Mouse (Mus musculus) CD4-positive, CD25-positive, alpha-beta regulatory T cell, adult 4 months (primary cell): ENCODE measurements around the gene Rnf225. TPM values are rescaled to one million over a fixed set of nuclear protein-coding genes. Genes with fewer than 3 reads are reported as not detected.

Experiments used
- ATAC-seq: one replicate; pipeline ENCODE4 v1.8.0; 2017
- polyA plus RNA-seq, 2 experiments: library from polyadenylated mRNA; unstranded; fragments of 100-300 nt; shearing (Covaris generic); gene quantifications; one replicate each; pipeline ENCODE4 v1.2.1; 2017

The Rnf225 gene
- polyA plus RNA-seq, 2 experiments from 2014 or later: not detected

- ATAC-seq: no peak
Measured at GRCm38 (mm10) chr7:12933615-12934140, 6.5 kb downstream of the Rnf225 start.

- no peak for ATAC-seq
Measured at GRCm38 (mm10) chr7:12934808-12935207, 7.6 kb downstream of the Rnf225 start.

DNA sequence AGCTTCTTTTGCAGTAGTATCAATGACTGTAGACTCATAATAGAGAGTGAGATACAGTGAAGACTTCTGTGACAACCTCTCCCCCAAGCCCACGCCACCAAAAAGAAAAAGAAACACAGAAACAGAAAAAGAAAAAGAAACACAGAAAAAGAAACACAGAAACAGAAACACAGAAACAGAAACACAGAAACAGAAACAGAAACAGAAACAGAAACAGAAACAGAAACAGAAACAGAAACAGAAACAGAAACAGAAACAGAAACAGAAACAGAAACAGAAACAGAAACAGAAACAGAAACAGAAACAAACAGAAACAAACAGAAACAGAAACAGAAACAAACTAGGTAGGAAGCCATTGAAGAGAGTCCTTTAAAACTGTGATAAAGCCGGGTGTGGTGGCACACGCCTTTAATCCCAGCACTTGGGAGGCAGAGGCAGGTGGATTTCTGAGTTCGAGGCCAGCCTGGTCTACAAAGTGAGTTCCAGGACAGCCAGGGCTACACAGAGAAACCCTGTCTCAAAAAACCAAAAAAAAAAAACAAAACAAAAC, 10.1 kb downstream of the Rnf225 start:
- ATAC-seq: peak; percentile 69

GRCm38 (mm10) chr7:12940599-12940998, 13.4 kb downstream of the Rnf225 start:
- no peak for ATAC-seq

- ATAC-seq: peak; percentile 77
Measured at GRCm38 (mm10) chr7:12943488-12943887, 16.3 kb downstream of the Rnf225 start.

DNA sequence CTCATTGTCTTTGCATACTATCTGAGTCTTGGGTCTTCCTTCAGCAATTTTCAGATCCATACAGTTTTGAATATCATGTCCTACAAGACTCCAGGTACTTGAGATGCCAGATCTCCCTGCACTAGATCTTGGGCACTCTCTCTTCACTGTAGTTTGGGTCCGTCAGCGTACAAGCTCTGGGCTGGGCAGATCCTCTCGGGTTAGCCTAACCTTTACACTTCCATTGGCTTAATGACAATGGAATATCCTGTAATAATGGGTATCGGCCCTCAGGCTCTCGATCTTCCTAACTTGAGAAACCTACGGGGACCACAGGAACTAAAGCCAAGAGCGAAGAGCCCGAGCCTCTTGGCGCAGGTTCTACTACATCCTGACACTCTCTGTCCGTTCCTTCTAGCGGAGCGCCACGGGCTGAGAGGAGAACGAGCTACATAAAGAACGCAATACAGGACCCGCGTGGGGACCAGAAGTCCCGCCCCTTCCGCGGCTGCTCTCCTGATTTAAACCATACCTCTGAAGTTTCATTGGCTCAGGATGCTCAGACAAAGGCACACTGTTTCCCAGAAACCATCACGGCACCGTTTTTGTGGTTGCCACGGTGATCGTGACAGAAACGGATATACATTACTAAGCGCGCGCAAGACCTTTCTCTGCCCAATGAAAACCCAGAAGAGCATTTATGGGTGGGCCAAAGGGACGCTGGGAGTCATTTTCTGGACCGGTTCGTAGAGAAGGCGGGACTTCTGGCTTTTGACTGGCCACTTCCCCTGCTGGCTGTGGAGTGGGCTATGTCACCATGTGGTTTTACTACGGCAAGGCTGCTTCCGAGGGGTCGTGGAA, 22.0 kb downstream of the Rnf225 start:
- ATAC-seq: peak; percentile 98

- peak; percentile 31 for ATAC-seq
Measured at GRCm38 (mm10) chr7:12949872-12950229, 22.6 kb downstream of the Rnf225 start.

GRCm38 (mm10) chr7:12954896-12955295, 27.7 kb downstream of the Rnf225 start:
- no peak for ATAC-seq

DNA sequence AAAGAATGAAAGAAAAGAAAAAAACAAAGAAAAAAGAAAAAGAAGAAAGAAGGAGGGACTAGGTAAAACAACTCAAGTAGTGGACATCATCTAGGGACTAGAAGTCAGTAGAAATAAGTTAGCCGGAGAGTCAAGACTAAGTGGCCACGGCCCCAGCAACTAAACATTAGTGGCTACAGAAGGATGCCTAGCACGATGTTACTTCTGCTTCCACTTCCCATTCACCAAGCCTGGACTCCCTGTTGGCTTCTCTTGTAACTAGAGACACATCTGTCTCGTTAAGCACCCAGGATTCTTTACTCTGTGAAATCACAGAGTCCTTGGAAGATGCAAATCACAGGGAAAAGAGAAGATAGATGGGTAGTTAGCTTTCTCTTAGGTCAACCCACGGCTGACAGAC, 30.3 kb downstream of the Rnf225 start:
- no peak for ATAC-seq

DNA sequence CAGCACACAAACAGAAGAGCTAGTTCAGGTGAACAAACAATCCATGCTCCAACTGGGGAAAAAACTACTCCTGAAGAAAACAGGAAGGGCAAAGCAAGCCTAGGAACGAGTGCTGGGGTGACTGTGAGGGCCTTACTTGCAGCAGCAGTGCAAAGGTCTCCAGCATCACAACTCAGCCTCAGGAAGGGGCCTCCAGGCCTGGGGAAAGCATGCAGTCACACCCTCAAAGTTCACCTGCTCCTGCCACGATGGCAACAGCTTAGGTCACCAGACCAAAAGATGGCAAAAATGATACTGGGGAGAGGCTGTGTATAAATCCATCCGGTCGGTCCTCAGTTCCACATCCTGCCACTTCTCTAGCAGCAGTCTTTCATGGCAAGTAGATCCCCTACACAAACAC, 31.7 kb downstream of the Rnf225 start:
- no peak for ATAC-seq

GRCm38 (mm10) chr7:12959718-12960117, 32.5 kb downstream of the Rnf225 start:
- ATAC-seq: no peak

DNA sequence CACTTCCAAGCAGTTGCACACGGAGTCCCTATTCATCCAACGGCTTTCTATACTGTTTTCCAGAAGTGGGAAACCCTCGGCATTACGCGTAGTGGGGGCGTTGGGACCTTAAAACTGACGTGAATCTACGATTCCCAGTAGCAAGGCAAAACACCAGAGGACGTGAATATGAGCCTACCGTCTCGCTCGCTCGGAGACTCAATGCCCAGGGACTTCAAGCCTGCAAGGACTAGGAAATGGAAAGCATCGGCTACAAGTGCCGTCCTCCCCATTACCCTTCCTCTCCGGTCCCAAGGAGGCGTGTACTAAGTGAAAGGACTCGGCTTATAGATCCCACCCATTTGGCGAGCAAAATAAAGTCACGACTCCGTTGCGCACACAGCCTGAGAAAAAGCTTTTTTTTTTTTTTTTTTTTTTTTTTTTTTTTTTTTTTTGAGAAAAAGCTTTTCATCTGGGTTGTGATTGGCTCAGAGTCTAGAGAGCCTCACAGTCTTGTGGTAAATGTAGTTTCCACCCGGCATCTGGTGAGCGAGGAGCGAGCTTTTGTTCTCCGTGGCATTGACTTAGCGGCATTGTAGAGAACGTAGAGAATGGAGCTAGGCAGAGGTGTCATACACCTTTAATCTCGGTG, 34.4 kb downstream of the Rnf225 start:
- ATAC-seq: peak; percentile 69

DNA sequence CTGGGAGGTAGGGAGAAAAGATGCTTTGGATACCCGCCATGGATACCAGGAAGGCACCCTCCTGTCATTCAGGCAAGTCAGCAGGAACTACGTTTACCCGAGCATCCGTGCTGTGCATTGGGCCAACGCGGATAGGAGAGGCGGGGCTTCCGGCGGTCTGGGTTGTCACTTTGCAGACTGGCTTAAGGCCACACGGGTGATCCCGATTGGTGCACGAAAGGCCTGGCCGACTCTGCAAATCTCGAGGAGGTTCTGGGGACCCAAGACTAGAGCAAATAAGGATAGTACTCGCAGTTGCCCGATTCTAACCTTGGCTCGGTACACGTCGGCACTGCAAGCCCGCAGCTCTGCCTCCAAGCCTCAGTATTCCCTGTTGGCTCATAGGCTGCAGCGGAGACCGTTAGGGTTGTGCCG, 38.5 kb downstream of the Rnf225 start, which contains the start of gene Zfp324:
TSS of gene Zfp324 (plus strand) at position 161 of the 414 bp plus-strand sequence.
- peak; percentile 85 for ATAC-seq

DNA sequence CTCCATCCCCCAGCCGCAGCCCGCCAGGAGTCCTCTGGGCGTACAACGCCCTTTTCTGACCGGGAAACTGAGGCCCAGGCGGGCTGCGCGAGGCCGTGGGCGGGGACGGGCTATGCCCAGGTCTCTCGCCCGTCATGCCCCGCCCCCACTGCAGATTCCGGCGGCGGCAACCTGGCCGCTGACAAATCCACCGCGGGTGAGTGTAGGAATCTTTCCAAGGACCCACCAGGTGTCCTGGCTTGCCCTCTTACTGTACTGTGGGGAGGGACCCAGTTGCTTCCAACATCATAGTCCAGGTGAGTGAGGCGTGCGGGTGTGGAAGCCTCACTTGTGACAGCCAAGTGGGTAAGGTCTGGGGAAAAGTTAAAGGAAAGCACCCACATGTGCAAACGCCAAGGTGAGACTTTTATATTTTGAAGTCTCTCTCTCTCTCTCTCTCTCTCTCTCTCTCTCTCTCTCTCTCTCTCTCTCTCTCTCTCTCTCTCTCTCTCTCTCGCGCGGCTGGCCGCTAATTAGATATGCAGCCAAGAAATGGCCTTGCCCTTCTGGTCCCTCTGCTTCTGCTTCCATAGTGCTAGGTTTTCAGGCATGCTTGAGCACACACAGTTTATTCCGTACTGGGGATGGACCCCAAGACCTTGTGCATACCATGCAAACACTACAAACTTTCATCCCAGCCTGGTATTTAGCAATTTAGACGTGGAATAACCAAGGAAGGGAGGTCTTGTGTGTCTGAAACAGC, 39.1 kb downstream of the Rnf225 start:
- ATAC-seq: peak; percentile 24

DNA sequence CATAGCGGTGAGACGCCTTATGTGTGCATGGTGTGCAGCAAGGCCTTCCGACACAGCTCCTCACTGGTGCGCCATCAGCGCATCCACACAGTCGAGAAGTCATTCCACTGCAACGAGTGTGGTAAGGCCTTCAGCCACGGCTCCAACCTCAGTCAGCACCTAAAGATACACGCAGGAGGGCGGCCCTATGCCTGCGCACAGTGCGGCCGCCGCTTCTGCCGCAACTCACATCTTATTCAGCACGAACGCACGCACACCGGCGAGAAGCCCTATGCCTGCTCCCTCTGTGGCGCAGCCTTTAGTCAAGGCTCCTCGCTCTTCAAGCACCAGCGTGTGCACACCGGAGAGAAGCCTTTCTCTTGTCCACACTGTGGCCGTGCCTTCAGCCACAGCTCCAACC, 43.7 kb downstream of the Rnf225 start:
- ATAC-seq: no peak

GRCm38 (mm10) chr7:12977682-12978389, 50.6 kb downstream of the Rnf225 start, which contains the start of gene Zfp446:
Gene Zfp446, plus strand, starts transcription at chr7:12977848.
- ATAC-seq: peak; percentile 92

DNA sequence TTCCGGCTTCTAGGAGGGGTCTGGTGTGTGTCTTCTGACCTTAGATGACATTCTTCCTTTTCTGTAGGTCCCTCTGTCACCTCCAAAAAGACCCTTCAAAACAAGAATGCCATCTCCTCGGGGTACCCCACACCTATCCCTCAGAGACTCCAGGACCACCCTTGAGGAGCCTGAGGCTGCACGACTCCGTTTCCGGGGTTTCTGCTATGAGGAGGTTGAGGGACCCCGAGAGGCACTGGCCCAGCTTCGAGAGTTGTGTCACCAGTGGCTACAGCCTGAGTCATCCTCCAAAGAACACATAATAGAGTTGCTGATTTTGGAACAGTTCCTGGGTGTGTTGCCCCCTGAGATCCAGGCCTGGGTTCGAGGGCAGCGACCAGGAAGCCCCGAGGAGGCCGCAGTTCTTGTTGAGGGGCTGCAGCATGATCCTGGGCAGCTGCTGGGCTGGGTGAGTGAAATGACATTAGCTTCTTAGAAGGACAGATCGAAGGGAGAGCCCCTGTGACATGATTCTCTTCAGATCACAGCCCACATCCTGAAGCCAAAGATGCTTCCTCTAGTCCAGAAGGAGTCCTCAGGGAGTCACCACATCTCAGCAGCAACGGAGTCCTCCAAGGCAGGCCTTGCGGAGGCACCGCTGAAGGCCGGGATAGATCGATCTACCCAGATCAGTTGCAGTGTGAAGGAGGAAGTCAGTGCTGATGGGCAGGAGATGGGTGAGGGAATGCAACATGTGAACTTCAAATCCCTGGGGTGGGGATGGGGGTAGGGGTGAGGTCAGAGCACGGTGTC, 51.9 kb downstream of the Rnf225 start:
- ATAC-seq: no peak

DNA sequence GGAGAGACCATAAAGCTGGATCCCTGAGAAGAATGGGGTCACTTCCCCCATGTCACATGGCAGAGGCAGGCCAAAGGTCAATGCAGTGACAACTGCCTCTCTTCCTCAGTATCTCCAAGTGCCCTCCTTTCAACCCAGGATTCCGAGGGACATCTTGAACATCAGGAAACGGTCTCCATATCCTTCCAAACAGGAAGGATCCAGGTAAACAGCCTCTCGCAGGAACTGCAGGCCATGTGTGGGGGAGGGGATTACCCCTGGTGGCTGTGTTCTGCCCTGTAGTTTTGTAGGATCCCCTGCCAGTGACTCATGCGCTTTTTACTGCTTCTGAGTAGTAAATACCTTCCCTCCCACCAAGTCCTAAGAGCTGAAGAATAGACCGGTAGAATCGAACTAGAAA, 52.6 kb downstream of the Rnf225 start:
- no peak for ATAC-seq

DNA sequence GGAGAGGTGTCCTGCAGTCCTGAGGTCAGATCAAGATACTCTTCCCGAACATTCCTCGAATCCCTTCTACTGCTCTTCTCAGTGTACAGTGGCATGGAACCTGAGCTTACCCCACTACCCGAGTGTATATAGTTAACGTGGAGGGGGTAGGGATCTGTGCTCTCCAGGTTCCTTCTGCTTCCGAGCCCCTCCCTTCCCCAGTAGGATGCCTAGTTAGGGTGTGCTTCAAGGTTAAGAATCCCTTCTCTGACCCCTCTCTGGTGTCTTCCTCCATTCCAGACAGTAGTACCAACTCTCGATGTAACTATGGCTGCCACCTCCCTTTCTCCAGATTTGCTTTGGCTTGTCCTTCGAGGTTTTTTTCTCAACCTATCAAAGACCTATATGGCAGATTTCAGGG, 53.1 kb downstream of the Rnf225 start:
- ATAC-seq: no peak
